Mouse (Mus musculus) MEL (cell line): ENCODE measurements around the gene Mcf2l. TPM values are rescaled to one million over a fixed set of nuclear protein-coding genes. Genes with fewer than 3 reads are reported as not detected.

ENCODE experiments used
- DNase-seq: peaks from one replicate; pipeline ENCODE4 v3.0.0; 2011; ENCODE audit warnings: low read depth, low spot score
- H3K27ac ChIP-seq: 2 replicates; pipeline ENCODE4 v1.5.1; 2012; ENCODE audit warnings: low read depth, mild to moderate bottlenecking, control low read depth, low read length, moderate library complexity; ENCODE audit not compliant: control insufficient read depth
- H3K27me3 ChIP-seq, 2 experiments: fragments of 150-350 bp in 1 of 2; sonication (generic) in 1 of 2; 2 replicates each; pipeline ENCODE4 v1.6.1; 2012; ENCODE audit warnings: low read length in 2 of 2, mild to moderate bottlenecking in 2 of 2, improper control_type of control experiment in 1 of 2, moderate library complexity in 1 of 2; ENCODE audit not compliant: insufficient read depth in 2 of 2, control insufficient read depth in 1 of 2
- H3K36me3 ChIP-seq, 2 experiments: 2 replicates each; pipeline ENCODE4 v1.6.1; 2012 to 2014; ENCODE audit warnings: low read length in 2 of 2, improper control_type of control experiment in 1 of 2, inconsistent platforms in 1 of 2, mild to moderate bottlenecking in 1 of 2; ENCODE audit not compliant: insufficient read depth in 2 of 2, control insufficient read depth in 1 of 2
- H3K4me1 ChIP-seq, 2 experiments: fragments of 150-350 bp in 1 of 2; sonication (generic) in 1 of 2; 2 replicates each; pipeline ENCODE4 v1.6.1; 2012; ENCODE audit warnings: low read length in 2 of 2, improper control_type of control experiment in 1 of 2, mild to moderate bottlenecking in 1 of 2; ENCODE audit not compliant: insufficient read depth in 2 of 2, control insufficient read depth in 1 of 2
- H3K4me3 ChIP-seq, 2 experiments: fragments of 150-350 bp in 1 of 2; sonication (generic) in 1 of 2; 2 replicates each; pipeline ENCODE4 v1.5.1; 2012; ENCODE audit warnings: low read depth in 2 of 2, low read length in 2 of 2, mild to moderate bottlenecking in 2 of 2, moderate library complexity in 2 of 2, control low read depth in 1 of 2, improper control_type of control experiment in 1 of 2; ENCODE audit not compliant: control insufficient read depth in 1 of 2, insufficient read depth in 1 of 2
- H3K79me2 ChIP-seq: 2 replicates; pipeline ENCODE4 v1.6.1; 2012; ENCODE audit warnings: mild to moderate bottlenecking, low read length, moderate library complexity; ENCODE audit not compliant: control insufficient read depth, poor library complexity, insufficient read depth
- H3K9ac ChIP-seq: 2 replicates; pipeline ENCODE4 v1.6.1; 2012; ENCODE audit warnings: low read depth, mild to moderate bottlenecking, control low read depth, low read length, moderate library complexity; ENCODE audit not compliant: control insufficient read depth, poor library complexity, severe bottlenecking
- H3K9me3 ChIP-seq: fragments of 150-350 bp; sonication (generic); replicated peaks from 2 replicates; pipeline ENCODE4 v1.6.1; 2012; ENCODE audit warnings: mild to moderate bottlenecking, low read length, improper control_type of control experiment, moderate library complexity; ENCODE audit not compliant: insufficient read depth
- BHLHE40 ChIP-seq: IDR thresholded peaks from 2 replicates; pipeline ENCODE4 v1.6.1; 2012; ENCODE audit warnings: low read depth, mild to moderate bottlenecking, inconsistent platforms, low read length, improper control_type of control experiment, borderline replicate concordance
- CHD1 ChIP-seq: IDR thresholded peaks from 2 replicates; pipeline ENCODE4 v1.6.1; 2012; ENCODE audit warnings: low read depth, mild to moderate bottlenecking, inconsistent platforms, low read length, improper control_type of control experiment
- CHD2 ChIP-seq: IDR thresholded peaks from 2 replicates; pipeline ENCODE4 v1.6.1; 2011; ENCODE audit warnings: low read length, improper control_type of control experiment
- E2F4 ChIP-seq: IDR thresholded peaks from 2 replicates; pipeline ENCODE4 v1.6.1; 2011; ENCODE audit warnings: low read depth, low read length, improper control_type of control experiment, borderline replicate concordance
- ETS1 ChIP-seq: IDR thresholded peaks from 2 replicates; pipeline ENCODE4 v1.6.1; 2012; ENCODE audit warnings: low read depth, mild to moderate bottlenecking, inconsistent platforms, low read length, improper control_type of control experiment, moderate library complexity
- GATA1 ChIP-seq: IDR thresholded peaks from 2 replicates; pipeline ENCODE4 v1.6.1; 2011; ENCODE audit warnings: low read depth, low read length, improper control_type of control experiment
- HCFC1 ChIP-seq: IDR thresholded peaks from 2 replicates; pipeline ENCODE4 v1.6.1; 2012; ENCODE audit warnings: low read depth, mild to moderate bottlenecking, inconsistent platforms, low read length, improper control_type of control experiment, moderate library complexity
- JUND ChIP-seq: IDR thresholded peaks from 2 replicates; pipeline ENCODE4 v1.6.1; 2011; ENCODE audit warnings: low read depth, mild to moderate bottlenecking, improper control_type of control experiment, low read length
- KAT2A ChIP-seq: conservative IDR thresholded peaks from 2 replicates; pipeline ENCODE4 v1.6.1; 2012; ENCODE audit warnings: low read depth, low read length, improper control_type of control experiment, inconsistent platforms
- MAFK ChIP-seq: IDR thresholded peaks from 2 replicates; pipeline ENCODE4 v1.6.1; 2011; ENCODE audit warnings: low read depth, mild to moderate bottlenecking, low read length, improper control_type of control experiment, borderline replicate concordance
- MAX ChIP-seq: IDR thresholded peaks from 2 replicates; pipeline ENCODE4 v1.6.1; 2011; ENCODE audit warnings: low read length, improper control_type of control experiment
- MEF2A ChIP-seq: IDR thresholded peaks from 2 replicates; pipeline ENCODE4 v1.6.1; 2014; ENCODE audit warnings: low read depth, mild to moderate bottlenecking, inconsistent platforms, low read length, improper control_type of control experiment; ENCODE audit not compliant: poor library complexity, insufficient replicate concordance, severe bottlenecking; ENCODE audit errors: extremely low read depth
- NELFE ChIP-seq: IDR thresholded peaks from 2 replicates; pipeline ENCODE4 v1.6.1; 2011; ENCODE audit warnings: low read depth, low read length, improper control_type of control experiment
- POLR2A ChIP-seq, 2 experiments: IDR thresholded peaks; 2 replicates each; pipeline ENCODE4 v1.6.1; 2011 to 2012; ENCODE audit warnings: low read length in 2 of 2, mild to moderate bottlenecking in 2 of 2, control low read depth in 1 of 2, improper control_type of control experiment in 1 of 2, low read depth in 1 of 2, moderate library complexity in 1 of 2; ENCODE audit not compliant: control insufficient read depth in 1 of 2, insufficient read depth in 1 of 2, poor library complexity in 1 of 2
- POLR2AphosphoS5 ChIP-seq: IDR thresholded peaks from 2 replicates; pipeline ENCODE4 v1.6.1; 2012; ENCODE audit warnings: low read depth, borderline replicate concordance, mild to moderate bottlenecking, inconsistent platforms, low read length, moderate library complexity, mixed read lengths
- RAD21 ChIP-seq: IDR thresholded peaks from 2 replicates; pipeline ENCODE4 v1.6.1; 2011; ENCODE audit warnings: mild to moderate bottlenecking, low read depth, low read length, improper control_type of control experiment
- SIN3A ChIP-seq: IDR thresholded peaks from 2 replicates; pipeline ENCODE4 v1.6.1; 2012; ENCODE audit warnings: low read length, improper control_type of control experiment, inconsistent platforms
- SMC3 ChIP-seq: IDR thresholded peaks from 2 replicates; pipeline ENCODE4 v1.6.1; 2011; ENCODE audit warnings: low read depth, low read length, improper control_type of control experiment
- TAL1 ChIP-seq: IDR thresholded peaks from 2 replicates; pipeline ENCODE4 v1.6.1; 2012; ENCODE audit warnings: mild to moderate bottlenecking, inconsistent platforms, low read length, moderate library complexity, mixed read lengths
- TBP ChIP-seq: IDR thresholded peaks from 2 replicates; pipeline ENCODE4 v1.8.0; 2011; ENCODE audit warnings: low read depth, low read length, improper control_type of control experiment
- TCF12 ChIP-seq: IDR thresholded peaks from 2 replicates; pipeline ENCODE4 v1.6.1; 2014; ENCODE audit warnings: low read depth, mild to moderate bottlenecking, inconsistent platforms, low read length, improper control_type of control experiment, moderate library complexity
- UBTF ChIP-seq: IDR thresholded peaks from 2 replicates; pipeline ENCODE4 v1.6.1; 2012; ENCODE audit warnings: low read depth, mild to moderate bottlenecking, inconsistent platforms, low read length, improper control_type of control experiment, moderate library complexity, borderline replicate concordance; ENCODE audit not compliant: insufficient read depth
- USF1 ChIP-seq: IDR thresholded peaks from 2 replicates; pipeline ENCODE4 v1.6.1; 2014; ENCODE audit warnings: low read depth, mild to moderate bottlenecking, inconsistent platforms, low read length, improper control_type of control experiment, moderate library complexity
- ZC3H11A ChIP-seq: IDR thresholded peaks from 2 replicates; pipeline ENCODE4 v1.6.1; 2012; ENCODE audit warnings: low read depth, mild to moderate bottlenecking, inconsistent platforms, low read length, improper control_type of control experiment
- ZKSCAN1 ChIP-seq: IDR thresholded peaks from 2 replicates; pipeline ENCODE4 v1.6.1; 2012; ENCODE audit warnings: low read depth, mild to moderate bottlenecking, inconsistent platforms, low read length, improper control_type of control experiment, moderate library complexity
- ZMIZ1 ChIP-seq: IDR thresholded peaks from 2 replicates; pipeline ENCODE4 v1.6.1; 2012; ENCODE audit warnings: low read depth, mild to moderate bottlenecking, inconsistent platforms, low read length, improper control_type of control experiment, moderate library complexity
- ZNF384 ChIP-seq: IDR thresholded peaks from 2 replicates; pipeline ENCODE4 v1.6.1; 2012; ENCODE audit warnings: low read depth, mild to moderate bottlenecking, inconsistent platforms, low read length, improper control_type of control experiment
- polyA plus RNA-seq, 2 experiments: library from polyadenylated mRNA; stranded (reverse) in 1 of 2; unstranded in 1 of 2; fragments of >175 nt in 1 of 2; fragments of >200 nt in 1 of 2; gene quantifications; 2 replicates each; pipeline versions ENCODE4 v1.2.1 to v1.2.4; 2012; ENCODE audit warnings: low replicate concordance in 2 of 2, low read depth in 1 of 2; ENCODE audit not compliant: insufficient read length in 2 of 2, insufficient read depth in 1 of 2, missing spikeins in 1 of 2
- total RNA-seq: library from RNA; depleted of rRNA; stranded (reverse); fragments of 300-350 nt; gene quantifications from 2 replicates; pipeline ENCODE4 v1.2.3, GENCODE M21; 2012

Mcf2l gene
- total and polyA plus RNA-seq, 3 experiments, result 1.2 to 3.6 TPM; not detected in 1

DNA sequence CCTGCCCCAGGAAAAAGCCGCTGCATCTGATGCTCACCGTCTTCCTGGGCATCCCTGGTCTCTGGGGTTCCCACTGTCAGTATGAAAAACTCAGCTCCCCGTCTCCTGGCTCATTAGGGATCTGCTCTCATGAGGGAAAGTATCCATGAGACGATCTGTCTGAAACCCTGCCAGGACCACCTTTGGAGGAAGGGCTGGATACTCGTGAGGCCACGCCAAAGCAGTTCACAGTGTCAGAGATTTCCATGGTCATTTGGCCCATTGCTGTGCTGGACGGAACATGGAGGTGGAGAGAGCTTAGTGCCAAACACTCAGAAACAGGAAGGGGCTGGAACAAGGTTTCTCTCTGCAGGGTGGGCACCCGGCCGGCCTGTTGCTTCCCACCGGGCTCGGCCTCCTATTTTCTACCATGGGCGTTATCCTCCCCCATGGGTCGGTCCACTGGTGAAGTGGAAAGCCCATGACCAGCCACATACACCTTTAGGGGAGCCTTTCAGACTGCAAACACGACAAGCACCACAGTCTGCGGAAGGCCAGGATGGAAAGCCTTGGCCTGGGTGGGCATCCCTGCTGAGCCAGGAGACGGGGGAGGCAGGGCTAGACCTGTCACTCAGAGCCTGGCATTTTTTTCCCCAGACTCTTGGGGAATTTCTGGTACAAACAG is 14.3 kb downstream of the Mcf2l start:
- H3K4me1 ChIP-seq, result no peaks in the 10 kb centered on the region
- H3K27me3 ChIP-seq, result no peaks in the 10 kb centered on the region
- no peak for DNase-seq
- H3K27ac ChIP-seq, result no peak overlapping the region
- TF ChIP-seq GATA1, result no peak
- TF ChIP-seq POLR2A (IDR thresholded peaks at IDR 0.05; ENCODE audit: control insufficient read depth in 1 of 2, insufficient read depth in 1 of 2, low read depth in 1 of 2, low read length in 2 of 2, poor library complexity in 1 of 2), result no peak
- no peak for TF ChIP-seq POLR2AphosphoS5
- TF ChIP-seq TAL1, result no peak
- no peak for TF ChIP-seq NELFE
- no peak for TF ChIP-seq BHLHE40
- no peak for TF ChIP-seq MAX
- no peak for TF ChIP-seq ZKSCAN1
- no peak for TF ChIP-seq MEF2A
- no peak for TF ChIP-seq USF1
- no peak for TF ChIP-seq ETS1
- no peak for TF ChIP-seq SMC3
- TF ChIP-seq RAD21, result no peak
- TF ChIP-seq ZC3H11A, result no peak
- TF ChIP-seq SIN3A, result no peak
- no peak for TF ChIP-seq HCFC1
- TF ChIP-seq JUND, result no peak
- no peak for TF ChIP-seq TBP
- H3K9ac ChIP-seq, result no peak overlapping the region
- H3K9me3 ChIP-seq, result no peaks in the 10 kb centered on the region
- no peaks in the 10 kb centered on the region for H3K36me3 ChIP-seq
- no peaks in the 10 kb centered on the region for H3K79me2 ChIP-seq
- H3K4me3 ChIP-seq, result no peak overlapping the region

DNA sequence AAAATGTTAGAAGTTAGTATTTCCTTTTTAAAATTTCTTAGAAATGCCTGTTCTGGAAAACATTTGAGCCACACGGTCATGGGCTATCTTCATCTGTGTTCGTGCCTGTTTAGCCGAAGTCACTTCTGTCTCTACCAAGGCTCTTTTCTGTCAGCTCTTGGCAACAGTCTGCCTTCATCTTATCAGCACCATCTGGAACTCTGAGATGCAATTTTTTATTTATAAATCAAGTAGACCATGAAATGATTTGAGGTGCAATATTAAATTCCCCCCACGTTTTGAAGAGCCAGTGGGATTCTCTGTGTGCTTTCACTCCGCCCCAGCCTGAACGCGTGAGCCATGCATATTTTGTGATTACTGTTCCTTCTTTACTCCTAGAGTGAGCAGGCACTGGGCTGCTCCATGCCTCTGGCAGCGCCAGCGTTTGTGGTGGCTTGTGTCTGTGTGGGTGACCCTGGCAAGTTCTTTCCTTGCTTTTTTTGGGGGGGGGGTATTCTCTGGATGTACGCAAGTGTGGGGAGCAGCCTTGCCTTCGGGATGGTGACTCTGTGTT is 15.5 kb downstream of the Mcf2l start:
- Histone ChIP-seq H3K4me1 (no peaks in the 10 kb centered on the region), H3K4me3 (no peak overlapping the region), H3K27ac (no peak overlapping the region), H3K9me3 (no peaks in the 10 kb centered on the region), H3K79me2 (no peaks in the 10 kb centered on the region), H3K27me3 (no peaks in the 10 kb centered on the region), H3K36me3 (no peaks in the 10 kb centered on the region), H3K9ac (no peak overlapping the region)
- no peak for DNase-seq
- TF ChIP-seq TBP, result no peak
- TF ChIP-seq CHD2, result no peak
- TF ChIP-seq ZNF384, result no peak
- no peak for TF ChIP-seq GATA1
- TF ChIP-seq ZMIZ1, result no peak
- no peak for TF ChIP-seq CHD1
- no peak for TF ChIP-seq MAX
- no peak for TF ChIP-seq ZKSCAN1
- TF ChIP-seq TCF12, result no peak
- TF ChIP-seq MAFK, result no peak
- TF ChIP-seq UBTF, result no peak
- no peak for TF ChIP-seq POLR2AphosphoS5
- no peak for TF ChIP-seq SIN3A
- no peak for TF ChIP-seq BHLHE40
- TF ChIP-seq E2F4, result no peak
- no peak for TF ChIP-seq KAT2A
